20 mouse cellular contexts compared by ENCODE assay signal in genomic region chr4:134206488-134207053, GRCm38 (mm10). TPM values are rescaled to one million over a fixed set of nuclear protein-coding genes. Genes with fewer than 3 reads are reported as not detected.
"Had no signal": no experiment of that assay in that cellular context is flagged by ENCODE, and none has a peak within 500 bp of the region (broad histone marks: within the 10 kb centered on the region; RNA-seq: fewer than 3 reads in every experiment).

No protein-coding gene starts in this region.

- DNase-seq: kidney, postnatal 14 days; layer of hippocampus, postnatal 36 days; lung, embryonic 14.5 days; lung, postnatal 10 days; right cerebral cortex, adult 18-20 months; right cerebral cortex, postnatal 25 days; thymus, postnatal 36 days had no signal

- H3K36me3 ChIP-seq: limb, embryonic 15.5 days; liver, embryonic 12.5 days; midbrain, embryonic 13.5 days; neural tube, embryonic 15.5 days had no signal

- H3K27me3 ChIP-seq: limb, embryonic 15.5 days; midbrain, embryonic 13.5 days; neural tube, embryonic 15.5 days had no signal

- H3K9me3 ChIP-seq: limb, embryonic 15.5 days; liver, embryonic 12.5 days; midbrain, embryonic 13.5 days; neural tube, embryonic 15.5 days had no signal

- H3K4me2 ChIP-seq: limb, embryonic 15.5 days; liver, embryonic 12.5 days; lung, embryonic 14.5 days; midbrain, embryonic 13.5 days; neural tube, embryonic 15.5 days had no signal

- H3K9ac ChIP-seq: limb, embryonic 15.5 days; liver, embryonic 12.5 days; lung, embryonic 14.5 days; midbrain, embryonic 13.5 days; neural tube, embryonic 15.5 days had no signal

- ATAC-seq: liver, embryonic 12.5 days; midbrain, embryonic 13.5 days had no signal

- H3K4me3 ChIP-seq: limb, embryonic 15.5 days; liver, embryonic 12.5 days; midbrain, embryonic 13.5 days; neural tube, embryonic 15.5 days had no signal

- H3K27ac ChIP-seq: limb, embryonic 15.5 days; liver, embryonic 12.5 days; macrophage; midbrain, embryonic 13.5 days; neural tube, embryonic 15.5 days had no signal

- H3K4me1 ChIP-seq: limb, embryonic 15.5 days; liver, embryonic 12.5 days; midbrain, embryonic 13.5 days; neural tube, embryonic 15.5 days had no signal

RNA-seq across cellular contexts. Expression of gene Gm7534, which starts 3.8 kb away (rescaled TPM):
- total RNA-seq: layer of hippocampus, postnatal 36 days; left cerebral cortex, adult 8-10 months; left cerebral cortex, postnatal 25 days; midbrain, postnatal 0 days had no signal
- polyA plus RNA-seq: limb, embryonic 11.5 days; limb, embryonic 15.5 days; liver, embryonic 12.5 days; liver, embryonic 16.5 days; lung, embryonic 14.5 days; macrophage; midbrain, embryonic 13.5 days; midbrain, postnatal 0 days; neural tube, embryonic 11.5 days; neural tube, embryonic 15.5 days; small intestine, adult 2 months; stomach, embryonic 16.5 days had no signal

RNA-seq across cellular contexts. Expression of gene Catsper4, which starts 20.6 kb away (rescaled TPM):
- total RNA-seq: layer of hippocampus, postnatal 36 days; left cerebral cortex, adult 8-10 months; left cerebral cortex, postnatal 25 days; midbrain, postnatal 0 days had no signal
- polyA plus RNA-seq: limb, embryonic 11.5 days; liver, embryonic 12.5 days; liver, embryonic 16.5 days; macrophage; midbrain, embryonic 13.5 days; neural tube, embryonic 11.5 days; neural tube, embryonic 15.5 days had no signal

RNA-seq across cellular contexts. Expression of gene Cnksr1, which starts 31.6 kb away (rescaled TPM):
- polyA plus RNA-seq: macrophage had no signal

RNA-seq across cellular contexts. Expression of gene E130218I03Rik, which starts 36.9 kb away (rescaled TPM):
- total RNA-seq: layer of hippocampus, postnatal 36 days; left cerebral cortex, adult 8-10 months; left cerebral cortex, postnatal 25 days; midbrain, postnatal 0 days had no signal
- polyA plus RNA-seq: macrophage; small intestine, adult 2 months had no signal
